Mouse (Mus musculus): ENCODE measurements at regions not wholly inside any gene's neighbourhood (a gene's known extent, or its start where the extent isn't known, plus 50 kb on each side); places are given as distances from the start of the nearest gene placed in this dataset.

DNA sequence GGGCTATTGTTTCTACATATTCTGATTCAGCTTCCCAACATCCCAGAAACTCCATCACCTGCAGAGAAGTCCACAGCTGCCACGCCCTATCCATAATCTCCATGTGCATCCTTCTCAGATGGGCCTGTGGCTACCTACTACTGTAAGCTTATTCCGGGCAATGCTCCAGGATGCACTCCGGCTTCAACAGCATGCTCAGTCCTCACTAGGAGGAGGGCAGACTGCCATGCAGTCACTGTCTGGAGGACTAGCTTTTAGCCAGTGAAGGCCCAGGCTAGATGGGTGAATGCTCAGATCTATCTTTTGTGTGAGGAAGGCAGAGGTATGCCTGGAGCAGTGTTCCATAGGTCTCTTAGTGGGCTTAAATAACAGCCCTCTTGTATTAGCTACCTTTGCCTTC lies 124.7 kb downstream of the Gm19935 start:
- no peak overlapping the region for H3K4me3 ChIP-seq (ENCODE audit: insufficient read depth, poor library complexity, severe bottlenecking)
- no peaks in the 10 kb centered on the region for H3K79me3 ChIP-seq (ENCODE audit: low read depth)
- no peak overlapping the region for H3ac ChIP-seq (ENCODE audit: control insufficient read depth, insufficient read length, low read depth)
- H3K79me2 ChIP-seq (ENCODE audit: control insufficient read depth, insufficient read depth): no peaks in the 10 kb centered on the region
- no peaks in the 10 kb centered on the region for H3K27me3 ChIP-seq (ENCODE audit: control insufficient read depth, insufficient read depth, insufficient read length)
- TF ChIP-seq CEBPB (IDR thresholded peaks at IDR 0.05; ENCODE audit: low read depth) (no peak), MYOG (IDR thresholded peaks at IDR 0.05; ENCODE audit: control insufficient read depth, extremely low read depth, insufficient read length) (no peak), MAX (IDR thresholded peaks at IDR 0.05) (no peak), MYOD1 (IDR thresholded peaks at IDR 0.05; ENCODE audit: control insufficient read depth, insufficient read length, low read depth) (no peak), FOSL1 (IDR thresholded peaks at IDR 0.05; ENCODE audit: insufficient read depth, low read length, poor library complexity, severe bottlenecking) (no peak), USF1 (IDR thresholded peaks at IDR 0.05; ENCODE audit: low read depth) (no peak), CTCF (IDR thresholded peaks at IDR 0.05; ENCODE audit: control insufficient read depth, insufficient read depth, insufficient read length) (no peak)
- H3K36me3 ChIP-seq (ENCODE audit: control insufficient read depth, insufficient read depth): no peaks in the 10 kb centered on the region

DNA sequence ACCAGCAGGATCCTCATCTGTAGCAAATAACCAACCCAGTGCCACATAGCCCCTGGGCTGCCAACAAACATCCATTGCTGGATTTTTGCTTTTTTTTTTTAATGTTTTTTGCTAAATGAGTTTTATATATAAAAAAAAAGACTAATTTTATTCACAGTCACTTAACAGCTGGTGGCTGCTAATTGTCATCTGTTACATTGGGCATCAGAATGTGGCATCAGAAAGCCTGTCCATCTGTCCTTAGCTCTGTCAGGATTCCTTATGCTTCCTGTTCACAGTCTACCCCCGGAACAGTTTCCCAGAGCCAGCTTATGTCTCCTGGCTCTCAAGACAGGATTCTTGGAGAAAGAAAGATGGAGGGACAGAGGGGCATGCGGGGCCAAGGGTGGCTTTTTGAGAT lies 132.1 kb downstream of the Gm19935 start:
- no peaks in the 10 kb centered on the region for H3K79me3 ChIP-seq (ENCODE audit: low read depth)
- H3ac ChIP-seq (ENCODE audit: control insufficient read depth, insufficient read length, low read depth): no peak overlapping the region
- H3K36me3 ChIP-seq (ENCODE audit: control insufficient read depth, insufficient read depth): no peaks in the 10 kb centered on the region
- H3K27me3 ChIP-seq (ENCODE audit: control insufficient read depth, insufficient read depth, insufficient read length): no peaks in the 10 kb centered on the region
- no peak overlapping the region for H3K4me3 ChIP-seq (ENCODE audit: insufficient read depth, poor library complexity, severe bottlenecking)
- no peaks in the 10 kb centered on the region for H3K79me2 ChIP-seq (ENCODE audit: control insufficient read depth, insufficient read depth)
- TF ChIP-seq MYOD1 (IDR thresholded peaks at IDR 0.05; ENCODE audit: control insufficient read depth, insufficient read length, low read depth) (no peak), MAX (IDR thresholded peaks at IDR 0.05) (no peak), FOSL1 (IDR thresholded peaks at IDR 0.05; ENCODE audit: insufficient read depth, low read length, poor library complexity, severe bottlenecking) (no peak), USF1 (IDR thresholded peaks at IDR 0.05; ENCODE audit: low read depth) (no peak), CEBPB (IDR thresholded peaks at IDR 0.05; ENCODE audit: low read depth) (no peak), CTCF (IDR thresholded peaks at IDR 0.05; ENCODE audit: control insufficient read depth, insufficient read depth, insufficient read length) (no peak), MYOG (IDR thresholded peaks at IDR 0.05; ENCODE audit: control insufficient read depth, extremely low read depth, insufficient read length) (no peak)

DNA sequence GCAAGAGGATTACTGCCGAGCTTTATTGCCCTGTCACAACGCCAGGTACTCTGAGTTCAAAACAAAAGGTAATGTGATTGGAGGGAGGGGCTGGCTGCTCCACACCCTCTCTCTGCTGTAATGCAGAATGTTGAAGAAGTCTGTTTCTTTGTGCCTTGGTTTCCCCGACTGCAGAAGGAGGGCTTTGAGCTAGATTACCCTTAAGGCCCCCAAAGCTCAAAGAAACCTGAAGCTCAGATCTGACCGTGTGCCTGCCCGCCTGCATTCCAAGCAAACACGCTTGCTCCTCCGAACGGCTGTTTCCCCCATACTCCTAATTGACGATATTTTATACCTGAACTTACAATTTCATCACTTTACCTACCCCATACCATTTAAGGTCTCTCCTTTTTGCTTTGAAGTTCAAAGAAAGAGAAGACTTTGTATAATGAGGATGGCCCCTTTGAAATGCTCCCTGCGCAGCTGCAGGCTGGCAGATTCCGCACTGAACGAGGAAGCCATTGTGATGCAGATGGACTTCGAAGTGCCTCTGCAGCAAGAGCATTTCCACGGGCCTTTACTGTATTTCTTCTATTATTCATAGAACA lies 146.6 kb downstream of the Gm19935 start:
- H3ac ChIP-seq (ENCODE audit: control insufficient read depth, insufficient read length, low read depth): no peak overlapping the region
- H3K27me3 ChIP-seq (ENCODE audit: control insufficient read depth, insufficient read depth, insufficient read length): no peaks in the 10 kb centered on the region
- TF ChIP-seq CTCF (IDR thresholded peaks at IDR 0.05; ENCODE audit: control insufficient read depth, insufficient read depth, insufficient read length) (no peak), MAX (IDR thresholded peaks at IDR 0.05) (no peak), CEBPB (IDR thresholded peaks at IDR 0.05; ENCODE audit: low read depth) (no peak), MYOG (IDR thresholded peaks at IDR 0.05; ENCODE audit: control insufficient read depth, extremely low read depth, insufficient read length) (no peak), FOSL1 (IDR thresholded peaks at IDR 0.05; ENCODE audit: insufficient read depth, low read length, poor library complexity, severe bottlenecking) (no peak), USF1 (IDR thresholded peaks at IDR 0.05; ENCODE audit: low read depth) (no peak), MYOD1 (IDR thresholded peaks at IDR 0.05; ENCODE audit: control insufficient read depth, insufficient read length, low read depth) (no peak)
- no peaks in the 10 kb centered on the region for H3K79me2 ChIP-seq (ENCODE audit: control insufficient read depth, insufficient read depth)
- H3K4me3 ChIP-seq (ENCODE audit: insufficient read depth, poor library complexity, severe bottlenecking): no peak overlapping the region
- no peaks in the 10 kb centered on the region for H3K79me3 ChIP-seq (ENCODE audit: low read depth)
- no peaks in the 10 kb centered on the region for H3K36me3 ChIP-seq (ENCODE audit: control insufficient read depth, insufficient read depth)

DNA sequence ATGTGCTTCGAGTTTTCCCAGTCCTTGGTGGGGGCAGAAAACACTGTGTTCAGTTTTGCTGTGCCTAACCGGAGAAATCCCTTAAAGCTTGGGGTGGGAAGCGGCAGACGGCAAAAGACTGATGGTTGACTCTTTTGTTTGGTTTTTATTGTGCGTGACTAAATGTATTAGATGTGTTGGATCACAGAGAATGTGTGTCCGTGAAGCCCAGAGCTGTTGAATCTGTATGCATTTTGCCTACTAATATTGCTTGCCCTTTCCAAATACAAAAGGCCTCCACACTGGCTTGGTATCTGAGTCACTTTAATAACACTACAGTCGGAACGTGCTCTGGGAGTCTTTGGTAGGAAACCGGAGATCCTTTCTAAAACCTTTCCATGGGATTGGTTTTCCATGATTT lies 147.8 kb downstream of the Gm19935 start:
- no peaks in the 10 kb centered on the region for H3K79me2 ChIP-seq (ENCODE audit: control insufficient read depth, insufficient read depth)
- H3ac ChIP-seq (ENCODE audit: control insufficient read depth, insufficient read length, low read depth): no peak overlapping the region
- H3K79me3 ChIP-seq (ENCODE audit: low read depth): no peaks in the 10 kb centered on the region
- no peaks in the 10 kb centered on the region for H3K27me3 ChIP-seq (ENCODE audit: control insufficient read depth, insufficient read depth, insufficient read length)
- no peaks in the 10 kb centered on the region for H3K36me3 ChIP-seq (ENCODE audit: control insufficient read depth, insufficient read depth)
- no peak overlapping the region for H3K4me3 ChIP-seq (ENCODE audit: insufficient read depth, poor library complexity, severe bottlenecking)
- TF ChIP-seq MYOD1 (IDR thresholded peaks at IDR 0.05; ENCODE audit: control insufficient read depth, insufficient read length, low read depth) (no peak), CEBPB (IDR thresholded peaks at IDR 0.05; ENCODE audit: low read depth) (no peak), MYOG (IDR thresholded peaks at IDR 0.05; ENCODE audit: control insufficient read depth, extremely low read depth, insufficient read length) (no peak), USF1 (IDR thresholded peaks at IDR 0.05; ENCODE audit: low read depth) (no peak), FOSL1 (IDR thresholded peaks at IDR 0.05; ENCODE audit: insufficient read depth, low read length, poor library complexity, severe bottlenecking) (no peak), CTCF (IDR thresholded peaks at IDR 0.05; ENCODE audit: control insufficient read depth, insufficient read depth, insufficient read length) (no peak), MAX (IDR thresholded peaks at IDR 0.05) (no peak)

DNA sequence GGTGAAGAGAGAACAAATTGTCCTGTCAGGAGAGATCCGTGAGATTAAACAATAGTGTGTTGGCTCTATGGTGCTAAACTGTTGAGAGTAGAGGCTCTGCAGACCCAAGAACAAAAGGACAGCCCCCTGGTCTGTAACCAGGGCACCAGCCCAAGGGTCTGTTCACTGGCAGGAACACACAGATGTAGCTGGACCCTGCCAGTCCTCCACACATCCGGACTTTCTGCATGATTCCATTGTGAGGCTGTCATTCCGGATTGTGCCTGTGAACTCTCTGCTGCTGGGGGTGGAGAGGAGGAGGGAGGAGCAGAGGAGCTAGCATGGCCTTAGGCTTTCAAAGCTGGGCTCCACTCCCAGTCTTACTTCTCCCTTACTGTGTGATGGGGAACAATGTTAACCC lies 158.1 kb downstream of the Gm19935 start:
- Histone ChIP-seq H3K4me3 (ENCODE audit: insufficient read depth, poor library complexity, severe bottlenecking) (no peak overlapping the region), H3K79me3 (ENCODE audit: low read depth) (no peaks in the 10 kb centered on the region), H3ac (ENCODE audit: control insufficient read depth, insufficient read length, low read depth) (no peak overlapping the region), H3K27me3 (ENCODE audit: control insufficient read depth, insufficient read depth, insufficient read length) (no peaks in the 10 kb centered on the region), H3K36me3 (ENCODE audit: control insufficient read depth, insufficient read depth) (no peaks in the 10 kb centered on the region), H3K79me2 (ENCODE audit: control insufficient read depth, insufficient read depth) (no peaks in the 10 kb centered on the region)
- TF ChIP-seq MYOD1 (IDR thresholded peaks at IDR 0.05; ENCODE audit: control insufficient read depth, insufficient read length, low read depth) (no peak), CTCF (IDR thresholded peaks at IDR 0.05; ENCODE audit: control insufficient read depth, insufficient read depth, insufficient read length) (no peak), MAX (IDR thresholded peaks at IDR 0.05) (no peak), FOSL1 (IDR thresholded peaks at IDR 0.05; ENCODE audit: insufficient read depth, low read length, poor library complexity, severe bottlenecking) (no peak)

DNA sequence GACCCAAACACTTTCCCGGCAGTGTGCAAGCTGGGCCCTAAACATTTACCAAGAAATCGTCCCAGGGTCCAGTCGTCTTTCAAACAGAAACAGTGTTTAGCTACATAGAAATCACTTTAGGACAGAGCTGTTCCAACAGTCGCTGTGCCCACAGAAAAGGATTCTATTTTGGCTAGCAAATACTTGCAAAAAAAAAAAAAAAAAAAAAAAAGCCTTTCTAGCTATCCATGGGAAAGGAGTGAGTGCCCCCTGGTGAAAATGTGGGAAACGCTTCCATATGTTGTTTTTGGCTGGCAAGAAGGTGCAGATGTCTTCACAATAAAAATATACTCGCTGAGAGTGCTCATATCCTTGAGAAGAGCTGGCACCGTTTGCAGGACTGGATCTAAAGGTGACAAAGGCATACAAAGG lies 159.5 kb downstream of the Gm19935 start:
- H3K27me3 ChIP-seq (ENCODE audit: control insufficient read depth, insufficient read depth, insufficient read length): no peaks in the 10 kb centered on the region
- no peaks in the 10 kb centered on the region for H3K36me3 ChIP-seq (ENCODE audit: control insufficient read depth, insufficient read depth)
- no peak overlapping the region for H3K4me3 ChIP-seq (ENCODE audit: insufficient read depth, poor library complexity, severe bottlenecking)
- TF ChIP-seq USF1 (IDR thresholded peaks at IDR 0.05; ENCODE audit: low read depth) (no peak), FOSL1 (IDR thresholded peaks at IDR 0.05; ENCODE audit: insufficient read depth, low read length, poor library complexity, severe bottlenecking) (no peak), CEBPB (IDR thresholded peaks at IDR 0.05; ENCODE audit: low read depth) (no peak), CTCF (IDR thresholded peaks at IDR 0.05; ENCODE audit: control insufficient read depth, insufficient read depth, insufficient read length) (no peak), MYOD1 (IDR thresholded peaks at IDR 0.05; ENCODE audit: control insufficient read depth, insufficient read length, low read depth) (no peak), MAX (IDR thresholded peaks at IDR 0.05) (no peak), MYOG (IDR thresholded peaks at IDR 0.05; ENCODE audit: control insufficient read depth, extremely low read depth, insufficient read length) (no peak)
- no peak overlapping the region for H3ac ChIP-seq (ENCODE audit: control insufficient read depth, insufficient read length, low read depth)
- H3K79me3 ChIP-seq (ENCODE audit: low read depth): no peaks in the 10 kb centered on the region
- no peaks in the 10 kb centered on the region for H3K79me2 ChIP-seq (ENCODE audit: control insufficient read depth, insufficient read depth)

Data from C2C12 (cell line).